Mouse (Mus musculus): ENCODE measurements around the gene Naa30. TPM values are rescaled to one million over a fixed set of nuclear protein-coding genes. Genes with fewer than 3 reads are reported as not detected.
"Not testable (repeated sequence)": the region's sequence is repeated elsewhere in the genome, so short reads cannot be mapped to it uniquely, and the experiment has no call there.

Naa30 gene
- polyA plus RNA-seq, 1 experiment, result 5.7 TPM

- no peak for DNase-seq (ENCODE audit: low read depth in 1 of 2, low spot score in 2 of 2)
- Histone ChIP-seq H3K27ac (ENCODE audit: insufficient read depth, low read length) (no peak overlapping the region), H3K27me3 (ENCODE audit: control insufficient read depth, insufficient read depth, low read length) (no peaks in the 10 kb centered on the region), H3K4me1 (ENCODE audit: control insufficient read depth, insufficient read depth, insufficient read length) (no peaks in the 10 kb centered on the region), H3K4me3 (ENCODE audit: extremely low read depth, insufficient read depth, insufficient read length) (no peak overlapping the region), H3K36me3 (ENCODE audit: control insufficient read depth, insufficient read depth, low read length) (peaks cover 12% of the 10 kb centered on the region)
- WGBS, result 85% methylated on average over 3 of the region's 3 CpGs
- no peak for TF ChIP-seq CTCF (IDR thresholded peaks at IDR 0.05; ENCODE audit: extremely low read depth, insufficient read depth, insufficient read length, insufficient replicate concordance)
- no peak for TF ChIP-seq POLR2A (IDR thresholded peaks at IDR 0.05; ENCODE audit: low read depth, low read length)
Measured at GRCm38 (mm10) chr14:49179736-49180135, 7.7 kb downstream of the Naa30 start.

GRCm38 (mm10) chr14:49186270-49186669, 14.2 kb downstream of the Naa30 start:
- 86% methylated on average over 2 of the region's 2 CpGs for WGBS
- TF ChIP-seq CTCF (IDR thresholded peaks at IDR 0.05; ENCODE audit: extremely low read depth, insufficient read depth, insufficient read length, insufficient replicate concordance) (no peak), POLR2A (IDR thresholded peaks at IDR 0.05; ENCODE audit: low read depth, low read length) (no peak)

GRCm38 (mm10) chr14:49197031-49197527, 25.1 kb downstream of the Naa30 start:
- 97% methylated on average over 2 of the region's 2 CpGs for WGBS
- Histone ChIP-seq H3K36me3 (ENCODE audit: control insufficient read depth, insufficient read depth, low read length) (no peaks in the 10 kb centered on the region), H3K27ac (ENCODE audit: insufficient read depth, low read length) (no peak overlapping the region), H3K4me3 (ENCODE audit: extremely low read depth, insufficient read depth, insufficient read length) (no peak overlapping the region), H3K4me1 (ENCODE audit: control insufficient read depth, insufficient read depth, insufficient read length) (no peaks in the 10 kb centered on the region), H3K27me3 (ENCODE audit: control insufficient read depth, insufficient read depth, low read length) (no peaks in the 10 kb centered on the region)
- TF ChIP-seq POLR2A (IDR thresholded peaks at IDR 0.05; ENCODE audit: low read depth, low read length) (no peak), CTCF (IDR thresholded peaks at IDR 0.05; ENCODE audit: extremely low read depth, insufficient read depth, insufficient read length, insufficient replicate concordance) (no peak)
- DNase-seq (ENCODE audit: low read depth in 1 of 2, low spot score in 2 of 2), result no peak

More at GRCm38 (mm10) chr14:49186270-49186669, 14.2 kb downstream of the Naa30 start:
- Histone ChIP-seq H3K4me3 (ENCODE audit: extremely low read depth, insufficient read depth, insufficient read length) (no peak overlapping the region), H3K36me3 (ENCODE audit: control insufficient read depth, insufficient read depth, low read length) (peaks cover 13% of the 10 kb centered on the region), H3K27ac (ENCODE audit: insufficient read depth, low read length) (no peak overlapping the region), H3K27me3 (ENCODE audit: control insufficient read depth, insufficient read depth, low read length) (no peaks in the 10 kb centered on the region), H3K4me1 (ENCODE audit: control insufficient read depth, insufficient read depth, insufficient read length) (no peaks in the 10 kb centered on the region)
- no peak for DNase-seq (ENCODE audit: low read depth in 1 of 2, low spot score in 2 of 2)

GRCm38 (mm10) chr14:49201073-49201778, 29.2 kb downstream of the Naa30 start:
- TF ChIP-seq POLR2A (IDR thresholded peaks at IDR 0.05; ENCODE audit: low read depth, low read length) (no peak), CTCF (IDR thresholded peaks at IDR 0.05; ENCODE audit: extremely low read depth, insufficient read depth, insufficient read length, insufficient replicate concordance) (no peak)
- H3K27ac ChIP-seq (ENCODE audit: insufficient read depth, low read length), result no peak overlapping the region
- no peaks in the 10 kb centered on the region for H3K4me1 ChIP-seq (ENCODE audit: control insufficient read depth, insufficient read depth, insufficient read length)
- no peaks in the 10 kb centered on the region for H3K36me3 ChIP-seq (ENCODE audit: control insufficient read depth, insufficient read depth, low read length)
- H3K4me3 ChIP-seq (ENCODE audit: extremely low read depth, insufficient read depth, insufficient read length), result no peak overlapping the region
- no peaks in the 10 kb centered on the region for H3K27me3 ChIP-seq (ENCODE audit: control insufficient read depth, insufficient read depth, low read length)
- 67% methylated on average over 9 of the region's 9 CpGs for WGBS
- DNase-seq (ENCODE audit: low read depth in 1 of 2, low spot score in 2 of 2), result no peak

GRCm38 (mm10) chr14:49210215-49210614, 38.2 kb downstream of the Naa30 start:
- 53% methylated on average over 3 of the region's 3 CpGs for WGBS
- not testable (repeated sequence) for H3K4me3 ChIP-seq (ENCODE audit: extremely low read depth, insufficient read depth, insufficient read length); H3K4me1 ChIP-seq (ENCODE audit: control insufficient read depth, insufficient read depth, insufficient read length); DNase-seq (ENCODE audit: low read depth in 1 of 2, low spot score in 2 of 2); H3K36me3 ChIP-seq (ENCODE audit: control insufficient read depth, insufficient read depth, low read length); H3K27me3 ChIP-seq (ENCODE audit: control insufficient read depth, insufficient read depth, low read length); H3K27ac ChIP-seq (ENCODE audit: insufficient read depth, low read length)

GRCm38 (mm10) chr14:49218677-49219076, 46.7 kb downstream of the Naa30 start:
- DNase-seq (ENCODE audit: low read depth in 1 of 2, low spot score in 2 of 2), result peak in 1 of 2 experiments; percentile 7
- no peaks in the 10 kb centered on the region for H3K36me3 ChIP-seq (ENCODE audit: control insufficient read depth, insufficient read depth, low read length)
- H3K27ac ChIP-seq (ENCODE audit: insufficient read depth, low read length), result no peak overlapping the region
- TF ChIP-seq POLR2A (IDR thresholded peaks at IDR 0.05; ENCODE audit: low read depth, low read length), result no peak
- TF ChIP-seq CTCF (IDR thresholded peaks at IDR 0.05; ENCODE audit: extremely low read depth, insufficient read depth, insufficient read length, insufficient replicate concordance), result no peak
- no peak overlapping the region for H3K4me3 ChIP-seq (ENCODE audit: extremely low read depth, insufficient read depth, insufficient read length)
- WGBS, result 71% methylated on average over 7 of the region's 7 CpGs
- peaks cover 9% of the 10 kb centered on the region; the same call in 1 of the 2 replicates for H3K4me1 ChIP-seq (ENCODE audit: control insufficient read depth, insufficient read depth, insufficient read length)
- H3K27me3 ChIP-seq (ENCODE audit: control insufficient read depth, insufficient read depth, low read length), result no peaks in the 10 kb centered on the region

- H3K27me3 ChIP-seq (ENCODE audit: control insufficient read depth, insufficient read depth, low read length); H3K36me3 ChIP-seq (ENCODE audit: control insufficient read depth, insufficient read depth, low read length); H3K4me1 ChIP-seq (ENCODE audit: control insufficient read depth, insufficient read depth, insufficient read length); H3K4me3 ChIP-seq (ENCODE audit: extremely low read depth, insufficient read depth, insufficient read length): not testable (repeated sequence)
- 80% methylated on average over 4 of the region's 4 CpGs for WGBS
- H3K27ac ChIP-seq (ENCODE audit: insufficient read depth, low read length), result peak overlapping the region; percentile 43; the same call in 1 of the 2 replicates
- peak in 1 of 2 experiments; percentile 18 for DNase-seq (ENCODE audit: low read depth in 1 of 2, low spot score in 2 of 2)
Measured at GRCm38 (mm10) chr14:49219466-49220022, 47.5 kb downstream of the Naa30 start.

Data from spleen, adult 2 months (tissue).